Mouse (Mus musculus): ENCODE results near the gene Gpr12. TPM values are rescaled to one million over a fixed set of nuclear protein-coding genes. Genes with fewer than 3 reads are reported as not detected.
"Not testable (repeated sequence)": the region's sequence is repeated elsewhere in the genome, so short reads cannot be mapped to it uniquely, and the experiment has no call there.

Gene Gpr12
- polyA plus RNA-seq, 1 experiment from 2014 or later, result 0.22 TPM

- Histone ChIP-seq H3K4me3 (no peak overlapping the region), H3K27me3 (replicated peaks; ENCODE audit: low read depth, poor library complexity, severe bottlenecking) (0 out of 2 replicates have a peak, but pooled peaks cover 1% of the 10 kb centered on the region), H3K9me3 (0 out of 2 replicates have a peak, but pooled peaks cover 5% of the 10 kb centered on the region), H3K4me1 (no peaks in the 10 kb centered on the region), H3K27ac (replicated peaks) (no peak overlapping the region), H3K36me3 (replicated peaks) (no peaks in the 10 kb centered on the region)
- DNase-seq (ENCODE audit: low spot score), result no peak
- WGBS, result 83% methylated on average over 5 of the region's 5 CpGs
Measured at GRCm38 (mm10) chr5:146599970-146600369, 14.9 kb upstream of the Gpr12 start.

DNA sequence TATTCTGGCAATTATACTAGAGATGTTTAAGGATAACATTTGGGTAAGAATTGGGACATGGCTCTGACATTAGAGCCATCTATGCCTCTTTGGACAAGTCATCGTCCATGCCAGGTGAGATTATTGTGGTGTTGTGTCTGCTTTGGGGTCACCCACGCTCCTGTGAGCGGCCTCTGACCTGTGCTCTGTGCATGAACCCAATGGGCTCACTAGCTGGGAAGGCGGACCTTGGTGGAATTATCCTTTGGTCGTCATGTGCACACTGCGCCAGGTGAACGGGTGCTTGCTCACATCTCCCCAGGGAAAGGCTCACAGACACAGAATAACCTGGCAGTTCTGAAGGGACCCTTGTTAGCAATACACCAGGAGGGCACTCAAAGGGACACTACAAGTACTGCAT lies 14.2 kb upstream of the Gpr12 start:
- not testable (repeated sequence) for H3K4me1 ChIP-seq; H3K4me3 ChIP-seq; H3K36me3 ChIP-seq (replicated peaks); H3K27ac ChIP-seq (replicated peaks); H3K9me3 ChIP-seq; H3K27me3 ChIP-seq (replicated peaks; ENCODE audit: low read depth, poor library complexity, severe bottlenecking); DNase-seq (ENCODE audit: low spot score)
- WGBS, result 88% methylated on average over 7 of the region's 7 CpGs

DNA sequence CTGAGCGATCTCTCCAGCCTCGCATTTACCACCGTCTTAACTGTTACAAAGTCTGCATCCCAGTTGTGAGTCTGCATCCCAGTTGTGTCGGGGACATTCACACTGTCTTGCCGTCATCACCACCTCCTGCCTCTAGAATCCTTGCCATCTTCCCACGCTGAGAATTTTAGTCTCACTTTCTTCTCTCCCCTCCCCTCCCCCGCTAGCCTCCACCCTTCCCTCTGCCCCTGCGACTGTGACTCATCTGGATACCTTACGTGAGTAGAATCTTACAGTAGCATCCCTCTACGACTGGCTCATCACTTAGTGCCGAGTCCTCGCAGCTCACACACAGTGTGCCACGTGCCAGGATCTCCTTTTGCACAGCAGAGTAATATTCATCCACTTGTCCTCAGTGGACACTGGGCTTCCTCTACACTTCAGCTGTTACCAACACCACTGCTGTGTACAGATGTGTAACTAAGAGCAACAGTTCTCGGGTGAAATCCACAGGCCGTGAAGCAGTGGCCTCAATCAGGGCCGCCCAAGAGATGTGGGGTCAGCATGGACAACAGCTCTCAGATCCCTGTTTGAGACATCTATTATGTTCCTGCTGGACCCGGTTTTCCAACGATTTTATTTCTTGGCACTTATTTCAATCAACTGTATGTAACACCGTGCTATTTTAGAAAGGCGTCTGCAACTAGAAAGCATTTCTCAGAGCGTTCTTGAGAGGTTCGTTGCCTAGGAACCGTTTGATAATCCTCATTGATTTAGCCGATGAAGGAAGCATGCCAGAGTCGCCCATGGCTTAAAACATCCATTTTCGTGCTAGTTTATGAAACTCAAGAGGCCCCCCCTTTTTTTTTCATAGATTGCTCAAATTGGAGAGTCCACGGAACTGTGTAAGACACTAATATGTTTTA lies 13.4 kb upstream of the Gpr12 start:
- no peak for DNase-seq (ENCODE audit: low spot score)
- no peaks in the 10 kb centered on the region for H3K36me3 ChIP-seq (replicated peaks)
- no peak overlapping the region for H3K27ac ChIP-seq (replicated peaks)
- WGBS, result 91% methylated on average over 27 of the region's 27 CpGs
- H3K9me3 ChIP-seq, result 0 out of 2 replicates have a peak, but pooled peaks cover 9% of the 10 kb centered on the region
- no peaks in the 10 kb centered on the region for H3K4me1 ChIP-seq
- no peak overlapping the region for H3K4me3 ChIP-seq
- 0 out of 2 replicates have a peak, but pooled peaks cover 3% of the 10 kb centered on the region for H3K27me3 ChIP-seq (replicated peaks; ENCODE audit: low read depth, poor library complexity, severe bottlenecking)

DNA sequence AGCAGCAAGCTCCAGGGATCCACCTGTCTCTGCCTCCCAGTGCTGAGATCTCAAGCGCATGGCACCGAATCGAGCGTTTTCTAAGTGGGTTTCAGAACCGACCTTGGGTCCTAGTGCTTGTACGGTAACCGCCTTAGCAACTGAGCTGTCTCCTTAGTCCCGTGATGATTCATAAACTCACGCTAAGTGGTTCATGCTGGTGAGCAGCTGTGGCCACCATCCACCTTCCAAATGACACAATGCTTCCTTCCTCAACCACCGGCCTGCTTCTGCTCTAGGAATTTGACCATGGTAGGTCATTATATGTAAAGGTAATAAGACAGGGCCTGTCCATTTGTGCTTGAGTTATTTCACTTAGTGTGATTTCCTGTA lies 12.4 kb upstream of the Gpr12 start:
- no peaks in the 10 kb centered on the region for H3K36me3 ChIP-seq (replicated peaks)
- no peak for DNase-seq (ENCODE audit: low spot score)
- H3K27ac ChIP-seq (replicated peaks), result no peak overlapping the region
- no peak overlapping the region for H3K4me3 ChIP-seq
- 0 out of 2 replicates have a peak, but pooled peaks cover 9% of the 10 kb centered on the region for H3K9me3 ChIP-seq
- WGBS, result 94% methylated on average over 10 of the region's 10 CpGs
- 0 out of 2 replicates have a peak, but pooled peaks cover 3% of the 10 kb centered on the region for H3K27me3 ChIP-seq (replicated peaks; ENCODE audit: low read depth, poor library complexity, severe bottlenecking)
- peaks cover 3% of the 10 kb centered on the region; the same call in 1 of the 2 replicates for H3K4me1 ChIP-seq

- DNase-seq (ENCODE audit: low spot score), result no peak
- H3K4me1 ChIP-seq, result peaks cover 5% of the 10 kb centered on the region; the same call in 1 of the 2 replicates
- 84% methylated on average over 18 of the region's 18 CpGs for WGBS
- no peaks in the 10 kb centered on the region for H3K36me3 ChIP-seq (replicated peaks)
- H3K27me3 ChIP-seq (replicated peaks; ENCODE audit: low read depth, poor library complexity, severe bottlenecking), result 0 out of 2 replicates have a peak, but pooled peaks cover 3% of the 10 kb centered on the region
- H3K9me3 ChIP-seq, result 0 out of 2 replicates have a peak, but pooled peaks cover 9% of the 10 kb centered on the region
- H3K4me3 ChIP-seq, result no peak overlapping the region
- no peak overlapping the region for H3K27ac ChIP-seq (replicated peaks)
Measured at GRCm38 (mm10) chr5:146596612-146597502, 11.8 kb upstream of the Gpr12 start.

DNA sequence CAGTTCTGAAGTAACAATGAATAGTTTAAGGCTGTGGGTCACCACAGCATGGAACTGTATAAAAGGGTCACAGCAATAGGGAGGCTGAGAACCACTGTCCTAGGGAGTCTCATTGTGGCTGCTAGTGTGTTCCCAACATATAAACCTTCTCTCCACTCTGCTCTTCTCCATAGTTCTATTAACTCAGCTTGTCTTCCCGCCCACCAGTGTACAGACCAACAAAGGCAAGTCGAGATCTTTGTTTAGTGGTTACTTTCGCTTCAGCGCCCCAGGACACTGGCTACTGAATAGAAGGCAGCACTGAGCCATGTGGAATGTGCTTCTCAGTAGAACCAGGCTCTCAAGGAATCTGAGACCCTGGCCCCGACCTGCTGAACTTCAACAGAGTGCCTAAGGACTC lies 7.5 kb upstream of the Gpr12 start:
- Histone ChIP-seq H3K27ac (replicated peaks) (no peak overlapping the region), H3K9me3 (0 out of 2 replicates have a peak, but pooled peaks cover 4% of the 10 kb centered on the region), H3K27me3 (replicated peaks; ENCODE audit: low read depth, poor library complexity, severe bottlenecking) (peaks cover 40% of the 10 kb centered on the region), H3K4me1 (peaks cover 5% of the 10 kb centered on the region; the same call in 1 of the 2 replicates), H3K36me3 (replicated peaks) (no peaks in the 10 kb centered on the region), H3K4me3 (no peak overlapping the region)
- DNase-seq (ENCODE audit: low spot score), result peak; percentile 51
- WGBS, result 49% methylated on average over 5 of the region's 5 CpGs

GRCm38 (mm10) chr5:146591636-146592035 lies 6.6 kb upstream of the Gpr12 start:
- peaks cover 5% of the 10 kb centered on the region; the same call in 1 of the 2 replicates for H3K4me1 ChIP-seq
- H3K36me3 ChIP-seq (replicated peaks), result no peaks in the 10 kb centered on the region
- H3K27me3 ChIP-seq (replicated peaks; ENCODE audit: low read depth, poor library complexity, severe bottlenecking), result peaks cover 49% of the 10 kb centered on the region
- H3K27ac ChIP-seq (replicated peaks), result no peak overlapping the region
- no peak overlapping the region for H3K4me3 ChIP-seq
- WGBS, result 89% methylated on average over 4 of the region's 4 CpGs
- no peak for DNase-seq (ENCODE audit: low spot score)
- H3K9me3 ChIP-seq, result 0 out of 2 replicates have a peak, but pooled peaks cover 4% of the 10 kb centered on the region

DNA sequence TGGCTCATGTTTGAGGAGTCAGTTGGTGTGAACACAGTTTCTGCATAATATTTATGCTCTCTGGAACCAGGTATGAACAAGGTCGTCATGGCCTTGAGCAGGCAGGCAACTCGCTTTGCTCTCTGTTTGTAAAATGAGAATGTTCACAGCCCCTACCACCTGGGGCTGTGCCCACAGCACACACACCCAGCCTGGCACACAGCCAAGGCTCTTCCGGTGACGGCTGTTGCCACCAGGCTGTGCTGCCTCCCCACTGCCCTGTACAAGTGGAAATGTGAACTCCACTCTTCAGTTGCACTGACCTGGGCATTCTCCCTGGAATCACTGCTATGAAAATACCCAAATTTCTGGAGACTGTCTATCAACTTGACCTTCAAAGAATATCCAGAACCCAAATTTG lies 5.9 kb upstream of the Gpr12 start:
- 87% methylated on average over 4 of the region's 4 CpGs for WGBS
- Histone ChIP-seq H3K27ac (replicated peaks) (no peak overlapping the region), H3K9me3 (0 out of 2 replicates have a peak, but pooled peaks cover 4% of the 10 kb centered on the region), H3K4me3 (no peak overlapping the region), H3K4me1 (peaks cover 5% of the 10 kb centered on the region; the same call in 1 of the 2 replicates), H3K27me3 (replicated peaks; ENCODE audit: low read depth, poor library complexity, severe bottlenecking) (peaks cover 55% of the 10 kb centered on the region), H3K36me3 (replicated peaks) (no peaks in the 10 kb centered on the region)
- no peak for DNase-seq (ENCODE audit: low spot score)

DNA sequence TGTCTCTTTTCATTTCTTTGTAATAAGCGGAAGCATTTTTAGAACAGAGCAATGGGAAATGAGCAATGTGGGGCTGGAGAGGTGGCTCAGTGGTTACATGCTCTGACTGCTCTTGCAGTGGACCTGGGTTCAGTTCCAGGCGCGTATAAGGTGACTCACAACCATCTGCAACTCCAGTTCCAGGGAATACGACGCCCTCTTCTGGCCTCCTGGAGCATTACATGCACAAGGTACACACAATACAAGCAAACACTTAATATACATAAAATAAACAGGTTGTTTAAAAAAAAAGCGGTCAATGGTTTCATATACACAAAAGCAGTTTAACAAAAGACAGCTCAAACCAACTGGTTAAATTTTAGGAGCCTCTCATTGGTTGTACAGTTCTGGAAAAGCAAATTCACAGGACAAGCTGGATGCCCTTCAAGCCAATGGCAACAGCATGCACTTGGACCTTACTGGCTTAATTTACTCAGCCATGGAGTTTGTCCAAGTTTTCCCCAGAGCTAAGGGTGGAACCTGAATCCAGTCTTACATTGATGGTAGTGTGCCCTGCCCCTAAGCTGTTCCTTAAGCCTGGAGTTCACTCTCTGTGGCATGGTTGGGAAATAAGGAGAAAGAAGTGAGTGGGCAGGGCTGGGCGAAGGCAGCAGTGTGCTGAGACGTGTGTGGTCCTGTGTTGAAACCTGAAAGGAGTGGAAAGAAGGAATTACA lies 1.5 kb upstream of the Gpr12 start:
- 69% methylated on average over 8 of the region's 8 CpGs for WGBS
- Histone ChIP-seq H3K27me3 (replicated peaks; ENCODE audit: low read depth, poor library complexity, severe bottlenecking) (peaks cover 86% of the 10 kb centered on the region), H3K27ac (replicated peaks) (no peak overlapping the region), H3K9me3 (no peaks in the 10 kb centered on the region), H3K4me3 (no peak overlapping the region), H3K4me1 (peaks cover 21% of the 10 kb centered on the region), H3K36me3 (replicated peaks) (no peaks in the 10 kb centered on the region)
- no peak for DNase-seq (ENCODE audit: low spot score)

DNA sequence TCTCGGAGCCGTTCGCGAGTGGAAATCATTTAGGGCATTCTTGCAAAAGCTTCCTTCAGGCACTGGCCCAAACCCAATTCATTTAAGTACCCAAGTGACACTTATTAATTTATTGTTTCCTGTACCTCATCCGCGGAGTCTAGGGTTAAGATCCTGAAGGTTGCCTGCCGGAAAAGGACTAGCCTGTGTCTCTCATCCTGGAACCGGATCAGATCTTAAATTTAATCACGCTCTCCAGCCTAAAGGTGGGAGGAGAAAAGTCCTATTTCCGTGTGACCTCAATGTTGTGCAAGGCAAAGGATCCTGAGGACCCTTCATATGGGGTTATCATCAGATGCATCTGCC lies 240 bp upstream of the Gpr12 start:
- no peak overlapping the region for H3K27ac ChIP-seq (replicated peaks)

GRCm38 (mm10) chr5:146584156-146584477 lies 922 bp downstream of the Gpr12 start:
- Histone ChIP-seq H3K4me1 (peaks cover 21% of the 10 kb centered on the region), H3K4me3 (peak overlapping the region; percentile 70), H3K27ac (replicated peaks) (no peak overlapping the region), H3K27me3 (replicated peaks; ENCODE audit: low read depth, poor library complexity, severe bottlenecking) (peaks cover 64% of the 10 kb centered on the region), H3K9me3 (no peaks in the 10 kb centered on the region), H3K36me3 (replicated peaks) (no peaks in the 10 kb centered on the region)
- DNase-seq (ENCODE audit: low spot score), result peak; percentile 14
- WGBS, result 11% methylated on average over 10 of the region's 10 CpGs

More for the DNA sequence above, 240 bp upstream of the Gpr12 start:
- H3K9me3 ChIP-seq, result no peaks in the 10 kb centered on the region
- peaks cover 21% of the 10 kb centered on the region for H3K4me1 ChIP-seq
- DNase-seq (ENCODE audit: low spot score), result no peak
- no peaks in the 10 kb centered on the region for H3K36me3 ChIP-seq (replicated peaks)
- peaks cover 76% of the 10 kb centered on the region for H3K27me3 ChIP-seq (replicated peaks; ENCODE audit: low read depth, poor library complexity, severe bottlenecking)
- 11% methylated on average over 10 of the region's 10 CpGs for WGBS
- H3K4me3 ChIP-seq, result peak overlapping the region; percentile 70

- 87% methylated on average over 3 of the region's 3 CpGs for WGBS
- Histone ChIP-seq H3K9me3 (no peaks in the 10 kb centered on the region), H3K27me3 (replicated peaks; ENCODE audit: low read depth, poor library complexity, severe bottlenecking) (no peaks in the 10 kb centered on the region), H3K4me3 (no peak overlapping the region), H3K27ac (replicated peaks) (no peak overlapping the region), H3K4me1 (no peaks in the 10 kb centered on the region), H3K36me3 (replicated peaks) (no peaks in the 10 kb centered on the region)
- DNase-seq (ENCODE audit: low spot score), result no peak
Measured at GRCm38 (mm10) chr5:146576668-146577067, 8.4 kb downstream of the Gpr12 start.
